Mouse (Mus musculus) left cerebral cortex, adult 2 months (tissue): ENCODE results near the gene Lsm3. TPM values are rescaled to one million over a fixed set of nuclear protein-coding genes. Genes with fewer than 3 reads are reported as not detected.

ENCODE experiments used
- DNase-seq, 2 experiments: peaks; one replicate each; pipeline ENCODE4 v3.0.0; 2021 to 2022; ENCODE audit warnings: low spot score in 2 of 2, mixed read lengths in 1 of 2; ENCODE audit errors: extremely low spot score in 1 of 2
- H3K27ac ChIP-seq: fragments of 200-600 bp; 2 replicates; pipeline ENCODE4 v1.8.1; 2022
- H3K4me3 ChIP-seq: fragments of 200-600 bp; 2 replicates; pipeline ENCODE4 v1.8.1; 2022
- CTCF ChIP-seq: fragments of 200-600 bp; IDR thresholded peaks from 2 replicates; pipeline ENCODE4 v1.8.1; 2022; ENCODE audit warnings: antibody characterized with exemption, mild to moderate bottlenecking, moderate library complexity
- intact Hi-C: fragments of 180-260 bp; cut with DNase I; formaldehyde crosslinking; loops from one replicate; pipeline ENCODE4 v1.15.1; 2025
- total RNA-seq, 2 experiments: library from RNA; stranded (reverse); gene quantifications; 2 replicates each; pipeline ENCODE4 v1.2.3; 2021

Gene Lsm3
- total RNA-seq, 2 experiments from 2014 or later = 35.0 to 40.6 TPM

GRCm38 (mm10) chr6:91486736-91487453 lies 28.8 kb upstream of the Lsm3 start:
- Histone ChIP-seq H3K4me3 (no peak overlapping the region), H3K27ac (peak overlapping the region; percentile 81)
- intact Hi-C loops = no loop called here
- DNase-seq = no peak
- no peak for TF ChIP-seq CTCF

GRCm38 (mm10) chr6:91488496-91489212 lies 27.1 kb upstream of the Lsm3 start:
- no peak overlapping the region for H3K4me3 ChIP-seq
- no peak for TF ChIP-seq CTCF
- peak in 1 of 2 experiments; percentile 37 for DNase-seq
- peak overlapping the region; percentile 81 for H3K27ac ChIP-seq
- intact Hi-C loops = no loop called here

- peak overlapping the region; percentile 81 for H3K27ac ChIP-seq
- peak in 1 of 2 experiments; percentile 50 for DNase-seq
- intact Hi-C loops = no loop called here
- no peak; the same call in 1 of the 2 replicates for TF ChIP-seq CTCF
- no peak overlapping the region for H3K4me3 ChIP-seq
Observed at GRCm38 (mm10) chr6:91489872-91490271, 25.9 kb upstream of the Lsm3 start.

- intact Hi-C loops = no loop called here
- no peak for TF ChIP-seq CTCF
- DNase-seq = no peak
- H3K4me3 ChIP-seq = no peak overlapping the region
- no peak overlapping the region; the same call in 1 of the 2 replicates for H3K27ac ChIP-seq
Observed at GRCm38 (mm10) chr6:91491004-91491403, 24.7 kb upstream of the Lsm3 start.

GRCm38 (mm10) chr6:91493053-91493452 lies 22.7 kb upstream of the Lsm3 start:
- no peak overlapping the region for H3K4me3 ChIP-seq
- DNase-seq = no peak
- intact Hi-C loops = no loop called here
- TF ChIP-seq CTCF = no peak
- H3K27ac ChIP-seq = no peak overlapping the region

GRCm38 (mm10) chr6:91494526-91494925 lies 21.2 kb upstream of the Lsm3 start:
- TF ChIP-seq CTCF = no peak
- H3K27ac ChIP-seq = no peak overlapping the region
- no peak overlapping the region for H3K4me3 ChIP-seq
- intact Hi-C loops = no loop called here
- no peak for DNase-seq

- no peak for TF ChIP-seq CTCF
- no peak for DNase-seq
- intact Hi-C loops = no loop called here
- H3K4me3 ChIP-seq = no peak overlapping the region
- H3K27ac ChIP-seq = no peak overlapping the region
Observed at GRCm38 (mm10) chr6:91503302-91503701, 12.4 kb upstream of the Lsm3 start.

- intact Hi-C loops = loop anchor here (5.0 kb wide), 1 partner anchor 219 kb away; no protein-coding TSS in a partner anchor
Observed at GRCm38 (mm10) chr6:91506036-91506435, 9.7 kb upstream of the Lsm3 start.

GRCm38 (mm10) chr6:91508041-91508440 lies 7.7 kb upstream of the Lsm3 start:
- intact Hi-C loops = loop anchor here (5.0 kb wide), 1 partner anchor 221 kb away; no protein-coding TSS in a partner anchor
- TF ChIP-seq CTCF = no peak
- no peak overlapping the region for H3K4me3 ChIP-seq
- no peak overlapping the region for H3K27ac ChIP-seq
- DNase-seq = no peak

More at GRCm38 (mm10) chr6:91506036-91506435, 9.7 kb upstream of the Lsm3 start:
- no peak for TF ChIP-seq CTCF
- no peak for DNase-seq
- Histone ChIP-seq H3K27ac (no peak overlapping the region), H3K4me3 (no peak overlapping the region)

GRCm38 (mm10) chr6:91509326-91509725 lies 6.4 kb upstream of the Lsm3 start:
- no peak overlapping the region for H3K27ac ChIP-seq
- H3K4me3 ChIP-seq = no peak overlapping the region
- intact Hi-C loops = loop anchor here (5.0 kb wide), 1 partner anchor 222 kb away; no protein-coding TSS in a partner anchor
- DNase-seq = peak in 1 of 2 experiments; percentile 74
- peak; percentile 89 for TF ChIP-seq CTCF

- intact Hi-C loops = no loop called here
- Histone ChIP-seq H3K27ac (no peak overlapping the region), H3K4me3 (no peak overlapping the region)
- no peak for TF ChIP-seq CTCF
- no peak for DNase-seq
Observed at GRCm38 (mm10) chr6:91510211-91510610, 5.5 kb upstream of the Lsm3 start.

GRCm38 (mm10) chr6:91514135-91514534 lies 1.6 kb upstream of the Lsm3 start:
- Histone ChIP-seq H3K27ac (no peak overlapping the region), H3K4me3 (no peak overlapping the region)
- DNase-seq = no peak
- intact Hi-C loops = loop anchor here (2.0 kb wide), 2 partner anchors 41 to 73 kb away; partner anchors contain the start of genes Chchd4 and Tmem43
- TF ChIP-seq CTCF = no peak
